ENCODE assay signal across 1 mouse cellular context in genomic region chr10:21385111-21385663, GRCm38 (mm10).
TF ChIP-seq lines count a peak whose summit lies in the region.

No protein-coding gene starts in this region.

TF ChIP-seq in MEL, 35 proteins besides CTCF, POLR2A, EP300 and RAD21 (continued from another document):
- TF ChIP-seq USF1 (IDR thresholded peaks at IDR 0.05; ENCODE audit: low read depth, low read length) (no peak), TAL1 (IDR thresholded peaks at IDR 0.05; ENCODE audit: low read length) (peak; percentile 76), KAT2A (conservative IDR thresholded peaks at IDR 0.05; ENCODE audit: low read depth, low read length) (no peak), SMC3 (IDR thresholded peaks at IDR 0.05; ENCODE audit: low read depth, low read length) (no peak), CHD1 (IDR thresholded peaks at IDR 0.05; ENCODE audit: low read depth, low read length) (no peak), JUND (IDR thresholded peaks at IDR 0.05; ENCODE audit: low read depth, low read length) (no peak), ELF1 (IDR thresholded peaks at IDR 0.05; ENCODE audit: low read depth, low read length) (0 out of 2 replicates have a peak, but pooled peaks have one; percentile 41)
